Mouse (Mus musculus) olfactory bulb, adult 2 months (tissue): ENCODE data around the gene Epb42.

ENCODE experiments used
- CTCF ChIP-seq: fragments of 200-500 bp; IDR thresholded peaks from 2 replicates; pipeline ENCODE4 v1.5.1; 2012; ENCODE audit warnings: low read depth, mild to moderate bottlenecking, low read length, moderate library complexity; ENCODE audit not compliant: insufficient read depth
- POLR2A ChIP-seq: fragments of 200-500 bp; IDR thresholded peaks from 2 replicates; pipeline ENCODE4 v1.6.1; 2012; ENCODE audit warnings: mild to moderate bottlenecking, low read depth, low read length, moderate library complexity; ENCODE audit not compliant: insufficient read depth

- TF ChIP-seq CTCF: no peak
- no peak for TF ChIP-seq POLR2A
Observed at GRCm38 (mm10) chr2:121082626-121083025, 45.8 kb upstream of the Epb42 start.
